Mouse (Mus musculus): ENCODE data around the gene Gpr137b.
"Not testable (repeated sequence)": the region's sequence is repeated elsewhere in the genome, so short reads cannot be mapped to it uniquely, and the experiment has no call there.

Gpr137b gene

DNA sequence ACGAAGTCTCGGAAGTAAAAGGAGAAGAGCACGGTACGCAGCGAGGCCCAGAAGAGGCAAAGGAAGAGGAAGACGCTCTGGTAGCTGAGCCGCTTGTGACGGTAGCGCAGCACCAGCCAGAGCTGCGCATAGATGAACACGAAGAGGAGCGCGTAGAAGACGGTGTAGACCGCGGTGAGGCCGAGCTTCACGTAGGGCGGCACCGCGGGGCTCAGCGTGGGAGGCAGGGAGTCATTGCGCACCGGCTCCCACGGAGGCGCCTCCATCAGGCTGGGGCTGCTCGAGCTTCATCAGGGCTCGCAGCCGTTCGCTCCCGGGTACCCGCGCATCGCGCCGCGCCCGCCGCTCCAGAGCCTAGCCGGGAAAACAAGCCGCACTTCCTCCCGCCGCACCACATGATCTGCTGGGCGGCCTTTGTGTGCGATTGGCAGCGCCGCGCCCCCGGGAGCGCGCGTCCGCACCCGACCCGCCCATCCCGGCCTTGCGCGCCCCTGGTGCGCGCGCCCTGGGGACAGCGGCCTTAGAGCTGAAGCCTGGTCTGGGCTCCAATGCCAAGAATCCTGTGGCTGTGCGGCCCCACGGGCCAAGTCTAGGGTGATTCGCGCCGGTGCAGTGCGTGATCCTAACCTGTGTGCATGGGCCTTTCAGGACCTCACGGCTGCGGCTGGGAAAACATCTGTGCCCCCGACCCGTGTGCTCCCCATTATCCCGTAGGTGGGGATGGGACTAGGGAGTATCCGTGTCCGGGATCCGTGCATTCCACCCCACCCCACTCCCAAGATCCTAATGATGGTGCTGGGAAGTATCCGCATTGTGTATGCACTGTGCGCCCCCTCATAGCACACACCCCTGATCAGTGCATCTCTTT lies at the start of gene Gpr137b:
Gpr137b (minus strand) TSS at position 787 of the 868 bp plus-strand sequence.
- in situ Hi-C loops (cut with MboI, MseI) = loop anchor here (25.0 kb wide), 1 partner anchor 931 kb away; the partner anchor contains the start of gene Lgals8

DNA sequence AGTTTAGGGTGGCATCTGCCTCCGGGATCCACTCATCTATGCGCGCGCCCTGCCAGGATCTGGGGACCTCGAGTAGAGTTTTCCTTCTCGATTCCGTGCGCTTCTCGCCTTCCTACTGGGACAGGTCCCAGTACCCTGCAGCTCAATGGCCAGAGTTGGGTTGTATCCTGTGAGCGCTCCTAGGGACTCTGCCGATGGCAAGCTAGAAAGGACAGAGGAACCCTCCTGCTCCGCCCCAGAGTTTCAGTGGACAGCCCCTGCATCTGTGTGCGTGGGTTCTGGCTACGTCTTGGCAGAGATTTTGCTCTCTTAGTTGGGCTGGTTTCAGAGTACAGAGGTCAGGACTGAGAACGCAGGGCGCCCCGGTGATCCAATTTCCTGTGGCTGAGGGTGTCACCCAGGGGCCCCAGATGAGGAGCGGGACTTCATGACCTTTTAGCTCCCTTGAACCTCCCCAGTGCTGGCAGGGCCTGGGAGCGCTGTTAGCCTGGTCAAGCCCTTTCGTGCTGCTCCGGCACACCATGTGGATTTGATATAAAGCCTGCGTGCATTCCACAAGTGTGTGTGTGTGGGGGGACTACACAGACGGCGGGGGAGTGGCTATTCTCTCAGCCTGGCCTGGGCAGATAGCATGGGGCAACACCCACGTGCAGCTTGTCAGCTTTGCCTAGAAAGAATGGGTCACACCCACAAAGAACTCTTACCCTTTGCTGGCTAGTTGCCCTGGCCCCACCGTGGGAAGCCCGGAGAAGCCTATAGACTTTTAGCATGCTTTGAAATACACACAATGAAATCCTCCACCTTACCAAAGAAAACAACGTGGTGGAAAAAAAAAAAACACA lies 44.5 kb upstream of the Gpr137b start:
- in situ Hi-C loops (cut with MboI, MseI) = not testable (repeated sequence)

DNA sequence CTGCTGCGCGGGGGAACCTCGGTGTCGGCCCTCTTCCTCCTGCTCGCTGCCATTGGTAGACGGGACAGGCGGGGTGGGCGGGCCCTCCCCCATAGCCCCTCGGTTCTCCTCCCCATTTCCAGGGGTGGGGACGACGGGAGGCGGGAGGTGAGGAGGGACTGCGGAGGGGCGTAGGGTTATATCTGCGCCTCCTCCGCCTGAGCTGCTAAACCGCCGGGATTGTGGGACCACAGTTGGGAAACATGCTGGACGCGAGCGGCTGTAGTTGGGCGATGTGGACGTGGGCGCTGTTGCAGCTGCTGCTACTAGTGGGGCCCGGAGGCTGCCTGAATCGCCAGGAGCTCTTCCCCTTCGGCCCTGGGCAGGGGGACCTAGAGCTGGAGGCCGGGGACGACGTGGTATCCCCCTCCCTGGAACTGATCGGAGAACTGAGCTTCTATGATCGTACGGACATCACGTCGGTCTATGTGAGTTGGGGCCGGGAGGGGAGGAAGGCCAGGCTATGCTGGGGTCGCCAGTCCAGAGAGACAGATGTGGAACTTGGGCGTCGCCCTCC lies 43.7 kb upstream of the Gpr137b start, which contains the start of gene Nid1:
Nid1 (plus strand) TSS at position 92 of the 556 bp plus-strand sequence.
- in situ Hi-C loops (cut with MboI, MseI) = not testable (repeated sequence)

DNA sequence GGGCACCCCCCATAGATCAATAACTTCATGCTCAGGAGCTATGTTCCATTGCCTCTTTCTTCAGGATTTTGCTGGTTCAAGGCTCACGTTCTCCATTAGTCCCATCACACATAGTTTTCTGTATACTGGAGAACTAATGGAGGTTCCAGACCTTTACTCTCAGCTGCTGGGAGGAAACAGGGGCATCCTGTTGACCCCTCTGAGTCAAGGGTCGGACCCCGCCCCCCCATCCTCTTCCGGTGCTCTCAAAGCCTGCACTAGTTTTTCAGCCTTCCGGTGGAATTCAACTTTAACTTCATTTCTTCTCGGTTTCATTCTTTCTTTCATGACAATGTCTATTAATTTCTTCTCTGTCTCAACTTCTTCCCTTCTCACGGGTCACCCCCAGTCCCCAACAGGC lies 42.3 kb upstream of the Gpr137b start:
- in situ Hi-C loops (cut with MboI, MseI) = not testable (repeated sequence)

DNA sequence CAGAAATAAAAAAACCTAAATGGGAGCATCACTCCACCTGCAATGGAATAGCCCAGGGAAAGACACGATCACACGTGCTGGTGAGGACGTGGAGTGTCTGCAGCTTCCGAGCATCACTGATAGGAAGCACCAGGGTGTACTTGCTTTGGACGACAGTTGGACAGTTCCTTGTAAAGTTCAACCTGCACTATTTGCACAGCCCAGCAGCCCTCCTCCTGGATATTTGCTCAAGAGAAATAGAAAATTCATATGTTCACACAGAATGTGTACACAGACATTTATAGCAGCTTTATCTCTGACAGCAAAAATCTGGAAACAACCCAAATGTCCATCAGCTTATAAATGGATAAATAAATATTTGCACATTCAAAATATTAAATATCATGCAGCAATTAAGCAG lies 29.5 kb upstream of the Gpr137b start:
- in situ Hi-C loops (cut with MboI, MseI) = not testable (repeated sequence)

DNA sequence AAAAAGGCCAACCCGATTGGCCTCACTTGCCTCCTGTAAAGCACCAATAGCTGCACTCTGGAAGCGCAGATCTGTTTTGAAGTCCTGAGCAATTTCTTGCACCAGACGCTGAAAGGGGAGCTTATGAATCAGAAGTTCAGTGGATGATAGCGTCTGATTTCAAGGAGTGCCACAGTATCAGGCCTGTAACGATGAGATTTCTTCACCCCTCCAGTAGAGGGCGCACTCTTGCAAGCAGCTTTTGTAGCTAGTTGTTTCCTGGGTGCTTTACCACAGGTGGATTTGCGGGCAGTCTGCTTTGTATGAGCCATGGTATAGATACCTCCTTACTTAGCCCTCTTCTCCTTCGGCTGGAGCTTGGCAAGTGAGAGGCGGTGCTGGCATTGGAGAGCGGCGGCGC lies 25.0 kb upstream of the Gpr137b start:
- in situ Hi-C loops (cut with MboI, MseI) = not testable (repeated sequence)

DNA sequence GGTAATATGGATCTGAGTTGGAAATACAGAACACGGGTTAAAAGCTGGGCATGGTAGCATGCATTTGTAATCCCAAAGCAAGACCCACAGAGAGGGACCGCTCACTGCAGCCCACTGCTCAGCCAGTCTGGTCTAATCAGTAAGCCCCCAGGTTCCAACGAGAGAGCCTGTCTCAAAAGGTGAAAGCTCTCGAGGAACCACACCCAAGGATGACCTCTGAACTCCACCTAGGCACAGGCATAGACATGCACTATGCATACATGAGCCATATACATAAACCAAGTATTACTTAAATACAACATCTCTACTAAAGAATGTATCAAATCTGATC lies 22.2 kb upstream of the Gpr137b start:
- in situ Hi-C loops (cut with MboI, MseI) = not testable (repeated sequence)

DNA sequence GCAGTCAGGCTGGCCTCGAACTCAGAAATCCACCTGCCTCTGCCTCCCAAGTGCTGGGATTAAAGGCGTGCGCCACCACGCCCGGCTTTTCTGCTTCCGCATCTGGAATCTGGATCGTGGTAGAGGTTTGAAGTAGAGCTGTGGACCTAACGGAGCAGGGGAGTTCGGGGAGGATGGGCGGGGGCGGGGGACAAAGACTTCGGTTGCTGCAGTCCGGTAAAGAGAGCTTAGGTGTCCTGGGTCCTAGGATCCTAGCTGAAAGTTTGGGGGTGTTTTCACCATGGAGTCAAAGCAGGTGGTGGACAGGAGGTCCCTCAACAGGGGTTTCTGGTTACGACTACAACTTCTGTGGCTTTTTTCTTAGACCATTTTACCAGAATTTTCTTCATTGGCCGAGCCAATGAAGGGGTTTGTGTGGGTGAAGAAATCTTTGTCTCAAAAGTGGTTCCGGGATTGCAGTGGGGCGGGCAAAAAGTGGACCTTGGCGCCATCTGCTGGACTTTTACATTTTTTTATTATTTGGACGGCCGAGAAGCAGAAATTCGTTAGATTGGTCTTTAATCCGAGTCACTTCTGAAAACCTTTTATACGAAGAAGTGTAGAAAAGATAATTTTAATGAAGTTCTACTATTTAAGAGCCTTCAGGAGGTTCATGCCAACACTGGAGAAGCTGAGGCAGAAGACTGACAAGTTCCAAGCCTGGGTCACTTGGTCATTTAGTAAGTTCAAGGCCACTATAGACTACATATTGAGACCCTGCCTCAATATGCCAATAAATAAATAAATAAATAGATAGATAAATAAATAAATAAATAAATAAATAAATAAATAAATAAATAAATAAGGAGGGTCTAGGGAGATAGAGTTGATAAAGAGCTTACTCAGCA lies 21.5 kb upstream of the Gpr137b start:
- in situ Hi-C loops (cut with MboI, MseI) = not testable (repeated sequence)

DNA sequence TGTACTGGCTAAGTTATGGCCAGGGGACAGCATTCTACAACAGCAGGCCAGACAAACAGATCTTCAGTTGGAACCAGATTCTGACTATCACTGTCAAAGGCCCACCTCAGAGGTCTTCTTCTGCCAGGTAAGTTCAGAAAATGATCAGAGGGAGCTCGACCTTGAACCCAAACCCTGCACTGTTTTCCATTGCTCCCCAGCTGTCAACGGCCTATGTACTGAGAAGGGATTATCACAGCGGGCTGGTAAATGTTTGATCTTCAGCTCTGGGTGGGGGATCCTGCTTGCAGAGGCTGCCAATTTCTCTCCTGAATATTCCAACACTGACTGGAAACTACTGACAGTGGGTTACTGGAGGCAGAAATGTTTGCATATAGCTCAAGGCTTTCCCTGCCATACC lies 20.4 kb upstream of the Gpr137b start:
- in situ Hi-C loops (cut with MboI, MseI) = loop anchor here (5.0 kb wide), 1 partner anchor 52 kb away; no protein-coding TSS in a partner anchor

DNA sequence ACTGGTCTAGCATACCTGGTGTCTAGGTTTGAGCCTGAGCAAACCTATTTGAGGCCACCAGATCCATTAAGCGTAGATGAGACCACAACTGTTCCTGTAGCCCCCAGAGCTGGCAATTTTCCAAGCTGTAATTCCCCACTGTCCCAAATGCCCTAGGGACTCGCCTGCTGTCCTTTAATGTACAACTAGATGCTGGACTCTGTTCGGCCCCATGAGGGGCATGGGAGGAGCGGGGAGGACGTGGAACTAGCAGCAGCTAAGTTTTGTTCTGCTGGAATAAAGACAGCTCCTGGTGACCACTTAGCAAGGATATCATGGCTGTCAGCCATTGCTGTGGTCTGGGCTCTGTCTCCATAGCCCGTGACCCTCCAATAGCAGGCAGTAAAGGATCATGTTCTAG lies 11.7 kb upstream of the Gpr137b start:
- in situ Hi-C loops (cut with MboI, MseI) = loop anchor here (5.0 kb wide), 1 partner anchor 738 kb away; no protein-coding TSS in a partner anchor

DNA sequence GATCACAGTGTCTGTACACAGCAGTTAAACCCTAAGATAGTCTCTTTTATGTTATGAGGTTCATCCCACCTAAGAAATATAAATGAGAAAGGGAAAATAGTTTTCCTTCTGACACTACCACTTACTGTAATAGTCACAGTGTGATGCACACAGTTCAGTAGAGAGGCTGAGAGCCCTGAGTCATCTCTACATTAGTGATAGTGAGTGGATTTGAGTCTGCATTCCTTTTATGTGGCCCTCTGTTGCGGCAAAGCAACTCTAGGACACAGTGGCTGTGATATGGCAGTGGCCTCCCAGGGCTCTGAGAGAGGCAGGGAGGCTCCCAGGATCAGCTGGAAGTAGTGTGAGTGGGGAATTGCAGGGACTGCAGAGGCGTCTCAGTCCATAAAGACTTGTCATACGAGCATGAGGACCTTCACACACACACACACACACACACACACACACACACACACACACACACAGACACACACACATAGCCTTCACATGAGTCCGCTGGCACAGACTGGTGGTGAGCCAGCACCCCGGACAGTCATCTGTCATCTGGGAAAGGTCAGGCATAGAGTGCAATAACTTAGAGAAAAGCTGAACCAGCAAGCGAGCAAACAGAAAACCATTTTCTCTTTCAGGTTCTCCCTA lies 10.8 kb upstream of the Gpr137b start:
- in situ Hi-C loops (cut with MboI, MseI) = loop anchor here (5.0 kb wide), 1 partner anchor 737 kb away; no protein-coding TSS in a partner anchor

DNA sequence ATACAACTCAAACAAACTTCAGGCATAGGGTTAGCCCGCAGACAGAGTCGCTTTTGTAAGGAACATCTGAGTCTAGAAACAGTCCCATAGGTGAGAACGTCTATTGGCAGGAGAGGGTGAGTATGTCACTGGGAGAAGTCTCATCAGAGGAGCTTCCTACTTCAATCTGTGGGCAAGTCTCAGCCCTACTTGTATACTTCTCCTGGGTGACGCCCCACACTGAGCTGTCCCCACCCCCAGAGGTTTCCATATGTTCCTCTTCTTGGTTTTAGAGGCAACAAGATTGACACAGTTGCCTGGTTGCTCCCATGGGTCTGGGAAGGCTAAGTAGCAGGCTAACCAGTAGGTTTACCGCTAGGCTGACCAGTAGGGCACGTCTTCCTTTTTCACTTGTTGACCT lies 10.0 kb upstream of the Gpr137b start:
- in situ Hi-C loops (cut with MboI, MseI) = not testable (repeated sequence)

DNA sequence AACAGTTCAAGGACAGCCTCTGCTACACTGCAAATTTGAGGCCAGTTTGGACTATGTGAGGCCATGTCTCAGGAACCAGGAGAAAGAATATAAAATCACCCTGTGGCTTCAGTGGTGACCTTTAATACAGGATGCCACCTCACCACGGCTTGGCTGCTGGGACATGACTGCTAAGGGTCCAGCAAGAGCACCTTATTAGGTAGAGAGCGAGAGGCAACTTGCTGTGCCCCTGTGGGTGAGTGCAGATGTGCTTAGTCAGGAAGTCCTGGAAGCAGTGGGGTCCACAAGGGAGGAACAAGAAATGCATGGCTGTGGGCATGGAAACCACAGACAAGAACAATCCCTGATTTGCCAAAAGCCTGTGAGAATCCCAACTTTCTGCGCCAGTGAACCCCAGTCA lies 9.6 kb upstream of the Gpr137b start:
- in situ Hi-C loops (cut with MboI, MseI) = not testable (repeated sequence)

DNA sequence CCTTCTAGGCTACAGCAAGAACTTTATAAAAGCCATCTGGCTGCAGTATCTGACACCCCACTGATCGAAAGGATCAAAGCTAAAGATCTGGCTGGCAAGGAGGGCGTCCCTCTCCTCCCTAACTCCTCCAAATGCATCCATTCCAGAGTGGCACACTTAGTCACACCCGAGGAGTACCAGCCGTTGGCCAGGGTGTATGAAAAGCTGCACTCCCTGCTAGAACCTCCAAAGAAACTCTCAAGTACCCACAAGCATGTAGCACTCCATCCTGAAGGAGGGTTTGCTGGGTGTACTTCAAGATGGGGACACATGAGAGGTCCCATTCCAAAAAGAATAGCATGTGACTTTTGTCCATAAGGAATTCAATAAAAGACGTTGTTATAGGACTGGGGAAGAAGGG lies 9.0 kb upstream of the Gpr137b start:
- in situ Hi-C loops (cut with MboI, MseI) = not testable (repeated sequence)

DNA sequence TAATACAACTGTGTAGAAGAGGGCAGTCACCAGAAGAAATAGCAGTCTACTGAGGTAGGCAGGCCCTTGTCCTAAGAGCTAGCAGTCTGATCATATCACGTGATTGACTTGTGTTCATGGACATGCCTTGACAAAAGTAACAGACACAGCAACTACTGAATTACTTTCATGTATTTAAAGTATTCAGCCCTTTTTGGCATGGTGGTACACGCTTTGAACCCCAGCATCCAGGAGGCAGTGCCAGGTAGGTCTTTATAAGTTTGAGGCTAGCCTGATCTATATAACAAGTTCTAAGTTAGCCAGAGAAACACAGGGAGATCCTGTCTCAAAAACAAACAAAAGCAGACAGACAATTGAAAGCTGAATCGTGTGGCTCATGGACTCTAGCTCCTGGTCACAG lies 7.0 kb upstream of the Gpr137b start:
- in situ Hi-C loops (cut with MboI, MseI) = not testable (repeated sequence)

DNA sequence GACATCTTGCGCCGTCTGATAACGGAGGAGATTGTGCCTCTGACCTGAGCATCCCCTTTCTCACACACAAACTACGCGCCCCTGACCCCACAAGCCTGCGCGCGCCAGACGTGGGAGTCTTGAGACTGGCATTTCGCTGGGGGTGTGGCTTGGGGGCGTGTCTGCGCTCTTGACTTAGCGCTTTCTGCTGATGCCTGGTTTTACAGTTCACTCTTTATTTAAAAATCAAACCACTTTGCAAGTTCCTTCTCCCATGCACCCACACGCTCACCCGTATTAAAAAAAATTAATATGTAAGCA lies 232 bp upstream of the Gpr137b start:
- in situ Hi-C loops (cut with MboI, MseI) = loop anchor here (25.0 kb wide), 1 partner anchor 932 kb away; the partner anchor contains the start of gene Lgals8

DNA sequence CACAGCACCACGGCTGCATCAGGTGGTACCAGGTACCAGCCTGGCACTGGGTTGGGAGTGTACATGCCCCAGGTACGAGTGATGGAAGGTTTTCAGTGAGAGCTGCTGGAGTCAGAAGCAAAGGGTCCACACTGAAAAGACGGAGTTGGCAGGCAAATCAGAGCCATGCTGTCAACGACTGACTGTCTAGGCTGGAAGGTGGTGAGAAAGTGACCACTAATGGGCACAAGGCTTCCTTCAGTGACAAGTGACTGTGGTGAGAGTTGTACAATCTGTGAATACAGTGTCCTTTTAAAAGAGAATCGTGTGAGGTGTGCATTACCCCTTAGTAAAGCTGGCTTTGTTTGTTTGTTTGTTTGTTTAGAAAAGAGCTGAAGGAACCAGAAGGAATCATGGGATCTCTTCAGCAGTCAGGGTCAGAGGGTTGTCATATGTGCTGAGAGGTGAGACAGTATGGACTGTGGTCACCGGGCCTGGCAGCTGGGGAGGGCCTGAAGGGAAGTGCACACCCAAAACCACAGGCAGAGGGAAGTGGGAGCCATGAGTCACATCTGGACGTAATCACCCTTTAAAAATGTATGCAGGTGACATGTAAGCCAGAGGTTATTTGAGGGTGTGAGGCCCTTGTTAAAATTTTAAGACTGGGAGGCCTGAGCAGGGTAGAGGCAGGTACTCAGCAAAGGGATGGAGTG lies 15.5 kb downstream of the Gpr137b start:
- in situ Hi-C loops (cut with MboI, MseI) = loop anchor here (25.0 kb wide), 1 partner anchor 916 kb away; the partner anchor contains the start of gene Lgals8

DNA sequence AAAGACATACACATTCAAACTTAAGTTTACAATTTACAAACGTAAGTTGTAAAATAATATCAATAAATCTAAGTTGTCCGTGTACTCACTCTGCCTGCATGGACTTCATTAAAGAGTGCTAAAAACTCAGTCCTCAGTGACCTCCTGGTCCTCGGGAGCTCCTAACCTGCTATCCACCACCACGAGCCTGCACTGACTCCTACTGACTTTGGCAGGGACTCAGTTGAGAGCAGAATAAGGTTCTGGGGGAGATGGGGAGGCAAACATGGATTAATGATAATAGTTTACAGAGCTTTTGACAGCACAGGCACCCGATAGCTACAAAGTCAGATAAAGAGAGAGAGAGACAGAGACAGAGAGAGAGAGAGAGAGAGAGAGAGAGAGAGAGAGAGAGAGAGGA lies 16.6 kb downstream of the Gpr137b start:
- in situ Hi-C loops (cut with MboI, MseI) = loop anchor here (25.0 kb wide), 1 partner anchor 915 kb away; the partner anchor contains the start of gene Lgals8

DNA sequence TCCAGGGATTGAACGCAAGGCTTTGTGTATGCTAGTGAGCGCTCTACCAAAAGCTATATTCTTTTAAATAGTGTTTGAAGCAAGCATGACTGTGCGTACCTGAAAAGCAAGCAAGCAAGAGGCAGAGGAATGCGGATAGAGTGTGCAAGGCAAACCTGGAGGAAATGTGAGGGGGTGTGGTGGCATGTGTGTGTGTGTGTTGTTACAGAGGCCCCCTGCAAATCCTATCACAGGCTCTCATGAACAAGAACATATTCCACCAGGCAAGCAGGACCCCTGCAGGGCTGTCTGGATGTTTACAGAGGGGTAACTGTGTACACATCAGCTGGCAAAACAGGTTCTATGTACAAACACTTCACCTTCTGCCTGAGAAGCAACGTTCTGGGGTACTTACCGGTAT lies 19.8 kb downstream of the Gpr137b start:
- in situ Hi-C loops (cut with MboI, MseI) = loop anchor here (5.0 kb wide), 1 partner anchor 747 kb away; no protein-coding TSS in a partner anchor

DNA sequence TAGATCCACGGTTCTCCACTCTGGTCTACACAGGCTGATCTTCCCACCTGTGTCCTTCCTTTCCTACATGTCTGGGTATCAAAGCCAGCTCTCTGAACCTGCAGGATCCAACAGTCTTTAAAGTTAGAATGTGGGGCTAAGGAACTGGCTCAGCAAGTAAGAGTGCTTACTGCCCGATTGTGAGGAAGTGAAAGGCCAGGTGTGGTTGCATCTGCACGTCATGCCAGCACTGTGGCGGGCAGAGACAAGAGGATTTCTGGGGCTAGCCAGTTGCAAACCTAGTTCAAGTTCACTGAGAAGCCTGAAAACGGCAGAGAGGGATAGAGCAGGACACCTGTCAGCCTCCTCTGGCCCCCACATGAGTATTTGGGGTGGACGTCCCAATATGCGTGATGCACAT lies 22.4 kb downstream of the Gpr137b start:
- in situ Hi-C loops (cut with MboI, MseI) = loop anchor here (5.0 kb wide), 1 partner anchor 744 kb away; no protein-coding TSS in a partner anchor

All from T-helper 2 cell (primary cell).